In genomic region chr16:29808851-29809250, GRCm38 (mm10) we compare ENCODE assay signal across 18 mouse cellular contexts.
DNase-seq lines count a peak whose midpoint lies in the region; ATAC-seq and TF ChIP-seq lines count a peak whose summit lies in the region.
"Had no signal": no experiment of that assay in that cellular context is flagged by ENCODE, and none has a peak within 500 bp of the region (broad histone marks: within the 10 kb centered on the region; RNA-seq: fewer than 3 reads in every experiment).

No protein-coding gene starts in this region.

- no peak for TF ChIP-seq CTCF in midbrain, postnatal 0 days (IDR thresholded peaks at IDR 0.05)

- H3K4me3 ChIP-seq in hindbrain, embryonic 12.5 days = no peak overlapping the region
- H3K4me3 ChIP-seq in hindbrain, embryonic 16.5 days (ENCODE audit: low read length) = no peak overlapping the region
- H3K4me3 ChIP-seq in midbrain, embryonic 14.5 days (replicated peaks; ENCODE audit: low read depth, low read length) = no peak overlapping the region
- no peak overlapping the region for H3K4me3 ChIP-seq in midbrain, postnatal 0 days (ENCODE audit: low read depth, low read length)
- H3K4me3 ChIP-seq in hindbrain, embryonic 14.5 days (replicated peaks; ENCODE audit: low read length) = no peak overlapping the region
- H3K4me3 ChIP-seq in neural tube, embryonic 14.5 days (ENCODE audit: low read depth, low read length) = no peak overlapping the region
- H3K4me3 ChIP-seq: heart, embryonic 13.5 days; kidney, embryonic 15.5 days; limb, embryonic 13.5 days; liver, embryonic 13.5 days; lung, embryonic 15.5 days; myocyte had no signal

- no peak overlapping the region for H3K9ac ChIP-seq in hindbrain, embryonic 12.5 days
- H3K9ac ChIP-seq in hindbrain, embryonic 16.5 days (ENCODE audit: low read depth, low read length) = no peak overlapping the region
- no peak overlapping the region for H3K9ac ChIP-seq in midbrain, embryonic 14.5 days (replicated peaks; ENCODE audit: low read length)
- no peak overlapping the region for H3K9ac ChIP-seq in midbrain, postnatal 0 days (replicated peaks; ENCODE audit: low read length, poor library complexity, severe bottlenecking)
- no peak overlapping the region for H3K9ac ChIP-seq in hindbrain, embryonic 14.5 days
- no peak overlapping the region for H3K9ac ChIP-seq in neural tube, embryonic 14.5 days (replicated peaks; ENCODE audit: low read depth, low read length)
- H3K9ac ChIP-seq: heart, embryonic 13.5 days; kidney, embryonic 15.5 days; limb, embryonic 13.5 days; liver, embryonic 13.5 days; lung, embryonic 15.5 days had no signal

- H3K27me3 ChIP-seq in hindbrain, embryonic 12.5 days = peaks cover 52% of the 10 kb centered on the region
- H3K27me3 ChIP-seq in hindbrain, embryonic 16.5 days (replicated peaks; ENCODE audit: control insufficient read depth, insufficient read depth, low read length) = no peaks in the 10 kb centered on the region
- H3K27me3 ChIP-seq in midbrain, embryonic 14.5 days (ENCODE audit: control insufficient read depth, insufficient read depth, low read length) = peaks cover 17% of the 10 kb centered on the region; the same call in 1 of the 2 replicates
- no peaks in the 10 kb centered on the region; the same call in 1 of the 2 replicates for H3K27me3 ChIP-seq in midbrain, postnatal 0 days (ENCODE audit: insufficient read depth, low read length)
- peaks cover 15% of the 10 kb centered on the region for H3K27me3 ChIP-seq in hindbrain, embryonic 14.5 days (ENCODE audit: control insufficient read depth, insufficient read depth, low read length)
- H3K27me3 ChIP-seq in neural tube, embryonic 14.5 days (ENCODE audit: control insufficient read depth, insufficient read depth, low read length) = no peaks in the 10 kb centered on the region
- H3K27me3 ChIP-seq: lung, embryonic 15.5 days had no signal

- no peaks in the 10 kb centered on the region for H3K9me3 ChIP-seq in hindbrain, embryonic 12.5 days (replicated peaks)
- no peaks in the 10 kb centered on the region for H3K9me3 ChIP-seq in hindbrain, embryonic 16.5 days (ENCODE audit: control insufficient read depth, low read length)
- H3K9me3 ChIP-seq in midbrain, embryonic 14.5 days (ENCODE audit: control insufficient read depth, low read length) = no peaks in the 10 kb centered on the region
- no peaks in the 10 kb centered on the region for H3K9me3 ChIP-seq in midbrain, postnatal 0 days (ENCODE audit: low read length)
- no peaks in the 10 kb centered on the region for H3K9me3 ChIP-seq in hindbrain, embryonic 14.5 days (ENCODE audit: control insufficient read depth, low read length)
- no peaks in the 10 kb centered on the region for H3K9me3 ChIP-seq in neural tube, embryonic 14.5 days (ENCODE audit: control insufficient read depth, low read length)
- H3K9me3 ChIP-seq: heart, embryonic 13.5 days; kidney, embryonic 15.5 days; limb, embryonic 13.5 days; liver, embryonic 13.5 days; lung, embryonic 15.5 days had no signal

- peaks cover 12% of the 10 kb centered on the region for H3K4me1 ChIP-seq in hindbrain, embryonic 12.5 days
- H3K4me1 ChIP-seq in hindbrain, embryonic 16.5 days (ENCODE audit: control insufficient read depth, insufficient read depth, low read depth, low read length) = peaks cover 9% of the 10 kb centered on the region
- peaks cover 8% of the 10 kb centered on the region; the same call in 1 of the 2 replicates for H3K4me1 ChIP-seq in midbrain, embryonic 14.5 days (ENCODE audit: control insufficient read depth, insufficient read depth, low read length)
- 0 out of 2 replicates have a peak, but pooled peaks cover 2% of the 10 kb centered on the region for H3K4me1 ChIP-seq in midbrain, postnatal 0 days (ENCODE audit: insufficient read depth, low read length)
- peaks cover 6% of the 10 kb centered on the region for H3K4me1 ChIP-seq in hindbrain, embryonic 14.5 days (replicated peaks; ENCODE audit: control insufficient read depth, insufficient read depth, low read length)
- H3K4me1 ChIP-seq in neural tube, embryonic 14.5 days (ENCODE audit: control insufficient read depth, insufficient read depth, low read length) = peaks cover 7% of the 10 kb centered on the region; the same call in 1 of the 2 replicates

- H3K4me2 ChIP-seq in hindbrain, embryonic 12.5 days (replicated peaks) = no peak overlapping the region
- H3K4me2 ChIP-seq in hindbrain, embryonic 16.5 days (ENCODE audit: low read length) = no peak overlapping the region
- H3K4me2 ChIP-seq in midbrain, embryonic 14.5 days (ENCODE audit: low read length) = no peak overlapping the region
- H3K4me2 ChIP-seq in midbrain, postnatal 0 days (ENCODE audit: low read depth, low read length, poor library complexity, severe bottlenecking) = no peak overlapping the region
- no peak overlapping the region for H3K4me2 ChIP-seq in hindbrain, embryonic 14.5 days (replicated peaks)
- H3K4me2 ChIP-seq in neural tube, embryonic 14.5 days (ENCODE audit: low read depth, low read length) = no peak overlapping the region
- H3K4me2 ChIP-seq: heart, embryonic 13.5 days; kidney, embryonic 15.5 days; limb, embryonic 13.5 days; liver, embryonic 13.5 days; lung, embryonic 15.5 days had no signal

- ATAC-seq in hindbrain, embryonic 12.5 days (ENCODE audit: low FRiP score) = peak; percentile 81
- no peak for ATAC-seq in hindbrain, embryonic 16.5 days
- ATAC-seq in midbrain, embryonic 14.5 days (ENCODE audit: low FRiP score, low TSS enrichment) = peak; percentile 62; the same call in 1 of the 2 replicates
- ATAC-seq in midbrain, postnatal 0 days (ENCODE audit: low FRiP score) = no peak
- ATAC-seq in hindbrain, embryonic 14.5 days (ENCODE audit: low FRiP score) = 0 out of 2 replicates have a peak, but pooled peaks have one; percentile 15
- peak; percentile 36; the same call in 1 of the 2 replicates for ATAC-seq in neural tube, embryonic 14.5 days (ENCODE audit: low read depth)

- no peaks in the 10 kb centered on the region for H3K36me3 ChIP-seq in hindbrain, embryonic 12.5 days
- H3K36me3 ChIP-seq in hindbrain, embryonic 16.5 days (ENCODE audit: control insufficient read depth, insufficient read depth, low read length) = no peaks in the 10 kb centered on the region
- no peaks in the 10 kb centered on the region for H3K36me3 ChIP-seq in midbrain, embryonic 14.5 days (ENCODE audit: control insufficient read depth, insufficient read depth, low read length)
- H3K36me3 ChIP-seq in midbrain, postnatal 0 days (ENCODE audit: insufficient read depth, low read length) = no peaks in the 10 kb centered on the region
- no peaks in the 10 kb centered on the region for H3K36me3 ChIP-seq in hindbrain, embryonic 14.5 days (replicated peaks; ENCODE audit: control insufficient read depth, insufficient read depth)
- no peaks in the 10 kb centered on the region for H3K36me3 ChIP-seq in neural tube, embryonic 14.5 days (ENCODE audit: control insufficient read depth, insufficient read depth, low read length)
- H3K36me3 ChIP-seq: heart, embryonic 13.5 days; kidney, embryonic 15.5 days; limb, embryonic 13.5 days; liver, embryonic 13.5 days; lung, embryonic 15.5 days had no signal

- peak; percentile 47 for DNase-seq in midbrain, embryonic 14.5 days
- DNase-seq in midbrain, postnatal 0 days (ENCODE audit: low spot score) = no peak
- no peak for DNase-seq in hindbrain, embryonic 14.5 days (ENCODE audit: low spot score)
- DNase-seq in testis, postnatal 14 days (ENCODE audit: low spot score) = no peak
- DNase-seq: cerebellum, adult 9-10 months; heart, adult 18-20 months; kidney, postnatal 4 days; layer of hippocampus, postnatal 36 days; liver, embryonic 13.5 days; lung, postnatal 4 days had no signal

- WGBS in hindbrain, embryonic 12.5 days = 62% methylated on average over 4 of the region's 4 CpGs
- 44% methylated on average over 4 of the region's 4 CpGs for WGBS in hindbrain, embryonic 16.5 days
- WGBS in midbrain, embryonic 14.5 days = 42% methylated on average over 4 of the region's 4 CpGs
- WGBS in midbrain, postnatal 0 days = 51% methylated on average over 4 of the region's 4 CpGs
- WGBS in hindbrain, embryonic 14.5 days = 32% methylated on average over 4 of the region's 4 CpGs
- WGBS in neural tube, embryonic 14.5 days = 39% methylated on average over 4 of the region's 4 CpGs

- H3K27ac ChIP-seq in hindbrain, embryonic 12.5 days = no peak overlapping the region
- no peak overlapping the region for H3K27ac ChIP-seq in hindbrain, embryonic 16.5 days (ENCODE audit: low read depth, low read length)
- H3K27ac ChIP-seq in midbrain, embryonic 14.5 days (replicated peaks; ENCODE audit: low read depth, low read length) = no peak overlapping the region
- no peak overlapping the region for H3K27ac ChIP-seq in midbrain, postnatal 0 days (ENCODE audit: low read depth, low read length)
- no peak overlapping the region for H3K27ac ChIP-seq in hindbrain, embryonic 14.5 days
- H3K27ac ChIP-seq in neural tube, embryonic 14.5 days (ENCODE audit: low read depth, low read length) = no peak overlapping the region
- H3K27ac ChIP-seq: heart, embryonic 13.5 days; kidney, embryonic 15.5 days; limb, embryonic 13.5 days; liver, embryonic 13.5 days had no signal

Comparison
In these comparisons a context has a peak if more than half of its experiments do, and no peak if none do; other contexts are left out.
1. ATAC-seq: peak in hindbrain, embryonic 12.5 days (single experiment), midbrain, embryonic 14.5 days (single experiment), hindbrain, embryonic 14.5 days (single experiment) and neural tube, embryonic 14.5 days (single experiment); none in hindbrain, embryonic 16.5 days (single experiment) and midbrain, postnatal 0 days (single experiment).